Mouse (Mus musculus): ENCODE measurements around the gene Dlk2.

The Dlk2 gene

DNA sequence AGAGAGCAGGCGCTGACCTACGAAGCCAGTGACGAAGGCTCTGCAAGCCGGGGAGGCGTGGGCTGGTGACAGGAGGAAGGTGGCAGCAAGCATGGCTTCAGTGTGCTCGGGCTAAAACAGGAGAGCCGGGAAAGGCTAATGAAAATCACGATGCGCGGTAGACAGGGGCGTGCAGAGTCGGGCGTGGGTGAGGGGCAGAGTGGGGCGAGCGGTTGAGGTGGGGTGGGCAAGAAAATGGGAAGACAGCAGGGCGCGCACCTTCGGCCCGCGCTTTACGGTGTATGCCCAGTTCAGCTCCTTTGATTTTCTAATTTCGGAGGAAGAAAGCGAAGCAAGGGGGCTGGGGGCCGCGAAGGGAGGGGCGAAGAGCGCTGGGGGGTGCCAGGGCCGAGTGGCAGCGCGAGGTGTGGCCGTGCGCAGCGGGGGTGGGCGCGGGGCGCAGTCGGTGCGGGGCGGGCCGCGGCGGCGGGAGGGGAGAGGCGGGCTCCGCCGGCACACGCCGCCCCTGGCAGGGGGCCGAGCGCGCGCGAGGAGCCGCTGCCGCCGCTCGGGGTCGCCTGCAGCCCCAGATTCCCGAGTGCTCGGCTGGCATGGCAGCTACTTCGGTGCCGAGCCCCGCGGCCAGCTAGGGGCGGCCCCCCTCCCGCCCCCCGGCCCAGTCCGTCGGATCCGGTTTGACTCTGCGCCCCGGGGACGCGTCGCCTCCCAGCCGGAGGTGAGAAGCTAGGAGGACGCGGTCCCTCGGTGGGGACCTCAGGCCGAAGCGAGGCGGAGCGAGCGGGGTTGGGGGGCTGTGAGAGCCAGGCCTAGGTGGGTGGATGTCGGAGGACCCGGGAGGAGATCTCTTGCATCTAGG, at the start of gene Dlk2:
Dlk2 (plus strand) TSS at position 58 of the 856 bp plus-strand sequence.
- CTCF ChIA-PET = no interaction called here

- CTCF ChIA-PET = interaction anchor here (0.6 kb wide), 1 partner anchor 695 kb away, joined by 10 read pairs; no protein-coding TSS in a partner anchor
Observed at GRCm38 (mm10) chr17:46247512-46248188, 49.6 kb upstream of the Dlk2 start, which contains the start of the genes Polr1c and Yipf3. Gene Polr1c (minus strand): TSS chr17:46248054. Gene Yipf3 (plus strand): TSS chr17:46248080.

GRCm38 (mm10) chr17:46248189-46248522, 49.1 kb upstream of the Dlk2 start:
- CTCF ChIA-PET = no interaction called here

GRCm38 (mm10) chr17:46251174-46251573, 46.0 kb upstream of the Dlk2 start:
- CTCF ChIA-PET = no interaction called here

DNA sequence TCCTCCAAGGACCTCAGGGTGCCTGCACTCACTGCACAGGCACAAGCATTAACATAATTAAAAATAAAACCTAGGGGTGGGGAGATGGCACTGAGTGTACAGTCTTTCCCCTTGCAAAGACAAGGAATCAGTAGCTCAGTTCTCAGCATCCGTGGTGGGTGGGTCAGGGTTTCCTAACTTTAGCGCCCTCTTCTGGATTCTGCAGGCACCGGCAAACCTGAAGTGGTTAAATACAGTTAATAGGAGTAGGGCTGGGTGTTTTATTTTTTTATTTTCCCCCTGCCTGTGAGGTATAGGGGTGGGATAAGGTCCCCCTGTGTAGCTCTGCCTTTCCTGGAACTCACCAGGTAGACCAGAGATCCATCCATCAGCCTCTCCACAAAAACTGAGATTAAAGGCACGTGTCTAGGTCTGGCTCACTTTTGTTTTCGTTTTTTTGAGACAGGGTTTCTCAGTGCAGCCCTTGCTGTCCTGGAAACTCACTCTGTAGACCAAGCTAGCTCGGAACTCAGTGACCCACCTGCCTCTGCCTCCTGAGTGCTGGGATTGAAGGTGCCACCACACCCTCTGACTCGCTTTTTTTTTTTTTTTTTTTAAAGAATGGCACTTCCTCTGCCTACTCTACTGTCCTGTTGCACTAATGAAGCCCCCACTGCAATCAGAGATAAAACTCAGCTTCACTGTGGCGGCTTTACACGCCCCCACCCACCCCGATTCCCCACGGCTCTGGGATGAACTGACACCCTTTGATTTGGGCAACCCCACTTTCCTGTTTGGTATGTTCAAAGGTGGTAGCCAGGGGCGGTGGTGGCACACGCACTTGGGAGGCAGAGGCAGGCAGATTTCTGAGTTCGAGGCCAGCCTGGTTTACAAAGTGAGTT, 44.4 kb upstream of the Dlk2 start:
- CTCF ChIA-PET = interaction anchor here (0.6 to 0.7 kb wide), 3 partner anchors 13 to 595 kb away, joined by 3 to 4 read pairs (median 3); no protein-coding TSS in a partner anchor

GRCm38 (mm10) chr17:46253452-46254084, 43.7 kb upstream of the Dlk2 start, which contains the start of gene Lrrc73:
Gene Lrrc73 (plus strand): TSS chr17:46253531.
- CTCF ChIA-PET = interaction anchor here (0.6 kb wide), 1 partner anchor 360 kb away, joined by 3 read pairs; no protein-coding TSS in a partner anchor

DNA sequence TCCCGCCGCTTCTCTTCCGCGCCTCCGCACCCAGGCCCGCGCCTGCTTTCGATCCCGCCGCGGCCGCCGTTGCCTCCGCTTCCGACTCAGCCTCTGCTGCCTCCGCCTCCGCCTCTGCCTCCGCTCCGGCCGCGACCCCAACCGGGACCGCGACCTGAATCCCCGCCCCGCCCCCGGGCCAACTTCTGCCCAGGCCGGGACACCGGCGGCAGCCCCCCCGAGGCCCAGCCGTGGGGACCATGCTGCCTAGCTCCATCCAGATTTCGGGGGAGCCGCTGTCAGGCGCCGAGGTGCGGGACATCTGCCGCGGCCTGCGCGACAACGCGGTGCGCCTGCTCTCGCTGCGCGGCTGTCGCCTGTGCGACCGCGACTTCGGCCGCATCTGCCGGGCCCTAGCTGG, 43.1 kb upstream of the Dlk2 start:
- CTCF ChIA-PET = no interaction called here

- CTCF ChIA-PET = no interaction called here
Observed at GRCm38 (mm10) chr17:46255147-46255546, 42.1 kb upstream of the Dlk2 start.

DNA sequence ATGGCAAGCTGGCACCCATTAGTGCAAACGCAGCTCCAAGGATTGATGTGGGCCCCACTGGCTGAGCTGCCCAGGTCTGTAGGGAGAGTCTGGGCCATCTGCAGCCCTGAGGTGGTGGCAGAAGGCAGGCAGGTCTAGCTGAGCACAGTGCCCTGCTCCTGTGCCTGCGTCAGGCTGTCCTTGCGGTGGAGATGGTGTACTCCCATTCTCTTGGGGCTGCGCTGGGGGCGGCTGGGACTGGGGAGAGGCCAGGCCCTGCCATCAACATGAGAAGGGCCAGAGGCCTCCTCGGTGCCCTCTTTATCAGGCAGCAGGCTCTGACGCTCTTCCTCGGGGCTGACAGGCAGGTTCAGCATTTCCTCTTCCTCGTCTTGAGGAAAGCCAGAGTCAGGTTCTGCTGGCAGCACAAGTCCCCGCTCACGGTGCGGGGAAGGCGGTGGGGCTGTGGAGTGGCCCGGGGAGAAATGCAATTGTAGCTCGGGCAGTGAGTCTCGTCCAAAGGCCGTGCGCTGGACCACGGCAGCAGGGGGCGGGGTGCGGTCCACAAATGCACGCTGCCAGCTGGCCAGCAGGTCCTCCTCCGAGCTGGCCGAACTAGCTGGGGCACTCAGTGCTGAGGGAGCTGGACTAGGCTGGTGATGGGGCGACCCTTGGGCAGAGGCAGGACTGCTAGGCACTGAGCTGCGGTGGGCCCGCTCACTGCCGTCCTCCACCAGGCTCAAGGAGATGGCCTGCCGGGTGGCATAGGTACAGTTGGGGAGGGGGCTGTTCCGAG, 38.8 kb upstream of the Dlk2 start:
- CTCF ChIA-PET = no interaction called here

DNA sequence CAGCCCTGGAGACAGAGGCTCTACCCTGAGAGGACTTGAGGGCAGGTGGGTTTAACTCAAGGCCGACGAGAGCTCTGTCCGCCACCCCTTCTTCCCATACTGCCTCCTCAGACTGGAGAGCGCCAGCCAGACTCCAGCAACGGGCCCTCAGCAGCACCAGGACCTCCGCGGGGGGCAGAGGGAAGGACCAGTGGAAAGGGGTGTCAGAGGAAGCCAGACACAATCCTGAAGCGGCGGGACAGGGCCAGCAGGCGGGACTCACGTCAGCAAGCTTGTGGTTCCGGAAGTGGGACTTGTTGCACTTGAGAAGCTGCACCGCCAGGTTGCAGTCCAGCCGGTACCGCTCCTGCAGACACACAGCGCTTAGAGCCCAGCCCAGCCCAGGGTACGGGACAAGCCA, 37.5 kb upstream of the Dlk2 start:
- CTCF ChIA-PET = no interaction called here

- CTCF ChIA-PET = no interaction called here
Observed at GRCm38 (mm10) chr17:46262201-46262694, 35.0 kb upstream of the Dlk2 start.

GRCm38 (mm10) chr17:46265502-46265901, 31.7 kb upstream of the Dlk2 start:
- CTCF ChIA-PET = interaction anchor here (0.7 to 0.8 kb wide), 2 partner anchors 13 to 588 kb away, joined by 3 read pairs; no protein-coding TSS in a partner anchor

- CTCF ChIA-PET = interaction anchor here (0.7 to 0.8 kb wide), 2 partner anchors 14 to 588 kb away, joined by 3 read pairs; no protein-coding TSS in a partner anchor
Observed at GRCm38 (mm10) chr17:46265918-46266618, 31.2 kb upstream of the Dlk2 start.

DNA sequence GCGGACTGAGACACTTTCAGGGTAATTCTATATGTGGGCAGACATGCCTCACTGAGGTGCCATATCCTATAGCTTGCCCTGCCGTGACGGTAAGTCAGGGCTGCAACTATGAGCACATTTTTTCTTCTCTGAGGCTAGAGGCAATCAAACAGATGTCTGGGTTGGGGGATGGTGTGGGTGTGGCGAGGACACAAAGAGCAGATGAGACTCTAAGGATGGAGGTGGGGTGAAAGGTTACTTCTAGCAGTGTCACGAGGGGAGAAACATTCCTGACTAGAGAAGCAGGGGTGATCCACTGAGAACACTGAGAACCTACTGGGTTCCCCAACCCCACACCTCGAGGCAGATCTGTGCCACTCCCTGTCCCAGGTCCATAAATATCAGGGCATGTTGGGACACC, 30.2 kb upstream of the Dlk2 start:
- CTCF ChIA-PET = no interaction called here

GRCm38 (mm10) chr17:46267511-46267910, 29.7 kb upstream of the Dlk2 start:
- CTCF ChIA-PET = no interaction called here

DNA sequence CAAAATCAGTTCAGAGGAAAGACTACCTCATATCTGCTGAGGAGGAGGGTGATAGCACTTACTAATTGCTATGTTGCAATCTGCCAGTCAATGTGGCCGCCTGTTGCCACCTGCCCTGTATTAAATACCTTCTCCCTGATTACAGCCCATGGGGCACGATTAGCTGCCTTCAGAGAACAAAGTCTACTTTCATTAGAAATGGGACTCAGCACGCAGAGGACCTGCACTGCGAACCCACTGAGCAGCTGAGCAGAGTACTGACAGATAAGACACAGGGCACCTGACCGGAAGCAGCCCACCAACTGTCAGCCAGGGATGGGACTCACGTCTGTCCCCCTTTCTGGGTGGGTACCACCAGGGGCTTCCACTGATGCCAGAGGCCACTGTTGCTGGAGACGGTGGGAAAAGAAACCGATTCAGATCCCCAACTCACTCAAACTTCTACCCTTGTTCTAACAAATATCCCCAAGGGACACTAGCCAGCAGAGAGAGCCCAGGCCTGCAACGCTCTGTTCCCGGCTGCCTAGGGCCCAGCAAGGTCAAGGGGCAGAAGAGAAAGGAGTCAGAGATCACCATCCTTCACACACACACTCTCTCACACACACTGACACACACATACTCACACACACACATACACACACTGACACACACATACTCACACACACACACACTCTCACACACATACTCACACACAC, 29.0 kb upstream of the Dlk2 start:
- CTCF ChIA-PET = no interaction called here

- CTCF ChIA-PET = no interaction called here
Observed at GRCm38 (mm10) chr17:46269771-46270534, 27.3 kb upstream of the Dlk2 start.

DNA sequence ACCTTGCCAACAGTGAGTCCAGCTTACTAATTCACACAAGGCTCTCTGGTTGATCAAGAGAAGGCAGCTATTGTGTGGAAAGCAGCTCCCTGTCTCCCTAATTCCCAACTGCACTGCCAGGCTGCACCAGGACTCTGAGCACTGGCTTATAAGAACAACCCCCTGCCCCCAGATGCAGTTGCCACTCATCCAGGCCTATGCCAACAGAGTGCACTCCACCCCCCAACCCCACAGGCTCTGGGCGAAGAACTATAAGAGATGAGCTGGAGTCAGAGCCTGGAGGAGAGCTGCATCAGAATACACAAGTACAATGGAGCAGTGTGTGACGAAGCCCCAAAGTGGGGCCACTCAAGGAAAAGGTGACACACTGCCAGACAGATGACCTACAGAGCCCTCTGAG, 25.2 kb upstream of the Dlk2 start:
- CTCF ChIA-PET = no interaction called here

Data from spleen, embryonic (tissue).